Mouse (Mus musculus): ENCODE data around the gene Tomm70a. TPM values are rescaled to one million over a fixed set of nuclear protein-coding genes. Genes with fewer than 3 reads are reported as not detected.

Tomm70a gene
- polyA plus RNA-seq, 1 experiment from 2014 or later: 37.4 TPM

DNA sequence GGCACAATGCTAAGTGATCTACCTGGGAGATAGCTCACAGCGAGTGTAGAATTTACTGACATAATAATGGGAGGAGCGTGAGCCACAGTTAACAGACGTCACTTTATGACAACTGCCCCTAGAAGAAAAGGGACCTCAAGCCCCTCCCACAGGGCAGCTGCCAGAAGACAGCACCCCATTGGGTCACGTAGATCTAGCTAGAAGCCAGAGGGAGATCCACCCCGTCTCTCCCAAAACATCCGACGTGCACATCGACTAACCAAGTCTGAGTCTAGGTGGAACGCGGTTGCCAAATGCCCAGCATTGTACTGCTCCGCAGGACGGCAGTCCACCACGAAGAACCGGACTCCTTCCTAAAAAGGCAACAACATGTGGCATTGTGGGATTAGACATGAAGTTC is 69.7 kb downstream of the Tomm70a start:
- Histone ChIP-seq H3K4me2 (replicated peaks) (no peak overlapping the region), H3K27me3 (no peaks in the 10 kb centered on the region), H3K9ac (no peak overlapping the region), H3K4me1 (no peaks in the 10 kb centered on the region), H3K4me3 (replicated peaks) (no peak overlapping the region), H3K9me3 (replicated peaks) (no peaks in the 10 kb centered on the region), H3K36me3 (peaks cover 47% of the 10 kb centered on the region), H3K27ac (replicated peaks) (no peak overlapping the region)
- WGBS: 91% methylated on average over 14 of the region's 14 CpGs
- no peak for ATAC-seq (ENCODE audit: insufficient number of reproducible peaks, low FRiP score, low TSS enrichment, low read depth)

DNA sequence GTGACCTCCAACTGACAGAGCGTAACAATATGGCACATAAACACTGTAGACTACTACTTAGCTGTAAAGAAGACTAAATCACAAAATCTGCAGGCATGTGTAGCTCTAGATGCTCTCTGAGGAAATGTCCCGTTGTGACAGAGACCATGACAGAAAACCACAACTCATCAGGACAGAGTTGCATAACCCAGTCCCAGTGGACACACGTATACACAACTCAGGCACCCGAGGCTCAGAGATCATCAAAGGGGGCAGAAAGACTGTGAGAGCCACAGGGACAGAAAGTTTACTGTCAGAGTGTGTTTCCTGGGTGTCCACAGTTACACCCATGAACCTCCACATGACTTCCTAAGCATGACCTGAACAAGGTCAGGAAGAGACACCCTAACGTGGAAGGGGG is 75.1 kb downstream of the Tomm70a start:
- 88% methylated on average over 5 of the region's 5 CpGs for WGBS
- H3K27ac ChIP-seq (replicated peaks): no peak overlapping the region
- H3K9ac ChIP-seq: no peak overlapping the region
- no peaks in the 10 kb centered on the region for H3K9me3 ChIP-seq (replicated peaks)
- no peak overlapping the region for H3K4me3 ChIP-seq (replicated peaks)
- H3K4me1 ChIP-seq: no peaks in the 10 kb centered on the region
- H3K27me3 ChIP-seq: no peaks in the 10 kb centered on the region
- no peak for ATAC-seq (ENCODE audit: insufficient number of reproducible peaks, low FRiP score, low TSS enrichment, low read depth)
- H3K4me2 ChIP-seq (replicated peaks): no peak overlapping the region
- peaks cover 47% of the 10 kb centered on the region for H3K36me3 ChIP-seq

- H3K27me3 ChIP-seq: no peaks in the 10 kb centered on the region
- H3K4me3 ChIP-seq (replicated peaks): no peak overlapping the region
- H3K4me2 ChIP-seq (replicated peaks): no peak overlapping the region
- H3K27ac ChIP-seq (replicated peaks): no peak overlapping the region
- H3K9ac ChIP-seq: no peak overlapping the region
- no peaks in the 10 kb centered on the region for H3K9me3 ChIP-seq (replicated peaks)
- 73% methylated on average over 3 of the region's 3 CpGs for whole genome bisulfite sequencing
- no peaks in the 10 kb centered on the region for H3K4me1 ChIP-seq
- ATAC-seq (ENCODE audit: insufficient number of reproducible peaks, low FRiP score, low TSS enrichment, low read depth): no peak
- H3K36me3 ChIP-seq: peaks cover 41% of the 10 kb centered on the region
Observed at GRCm38 (mm10) chr16:57197281-57197680, 75.8 kb downstream of the Tomm70a start.

Other genes starting within 250 kb of the Tomm70a start
- 82.2 and 101 TPM in 2 replicates for gene Tmem45a, start 235.5 kb upstream of the Tomm70a start, polyA plus RNA-seq (2015; fragmentation: Nextera tagmentation; extraction: Ambion mirVana)
- 0.25 and 1.1 TPM in 2 replicates for gene Lnp1, start 193.6 kb upstream of the Tomm70a start, polyA plus RNA-seq (2015; fragmentation: Nextera tagmentation; extraction: Ambion mirVana)
- 0.15 and 0.38 TPM in 2 replicates for gene Tmem45a2, start 50.3 kb upstream of the Tomm70a start, polyA plus RNA-seq (2015; fragmentation: Nextera tagmentation; extraction: Ambion mirVana)
- 79.6 and 88.6 TPM in 2 replicates for gene Nit2, start 45.6 kb downstream of the Tomm70a start, polyA plus RNA-seq (2015; fragmentation: Nextera tagmentation; extraction: Ambion mirVana)
- gene Tbc1d23, start 109.8 kb downstream of the Tomm70a start, polyA plus RNA-seq (2015; fragmentation: Nextera tagmentation; extraction: Ambion mirVana): 27.7 and 33.9 TPM in 2 replicates
- gene Tmem30c, start 171.2 kb downstream of the Tomm70a start, polyA plus RNA-seq (2015; fragmentation: Nextera tagmentation; extraction: Ambion mirVana): 0.05 TPM in 1 of 2 replicates, not detected in the other
- 25.9 and 29.4 TPM in 2 replicates for gene Filip1l, start 231.4 kb downstream of the Tomm70a start, polyA plus RNA-seq (2015; fragmentation: Nextera tagmentation; extraction: Ambion mirVana)

Data from embryonic facial prominence, embryonic 15.5 days (tissue).